Mouse (Mus musculus) stomach, postnatal 0 days (tissue): ENCODE measurements around the gene Arrdc4. TPM values are rescaled to one million over a fixed set of nuclear protein-coding genes. Genes with fewer than 3 reads are reported as not detected.

Experiments
- ATAC-seq: fragments of 200-750 bp; cut with Nextera tagmentation; 2 replicates; pipeline ENCODE4 v1.8.0; 2017; ENCODE audit not compliant: low FRiP score, low TSS enrichment
- DNase-seq: peaks from one replicate; pipeline ENCODE4 v3.0.0-alpha.2; 2016; ENCODE audit warnings: low spot score
- H3K27ac ChIP-seq: fragments of 300-500 bp; sonication (generic); replicated peaks from 2 replicates; pipeline ENCODE4 v1.5.1; 2014; ENCODE audit warnings: mild to moderate bottlenecking, control low read depth
- H3K27me3 ChIP-seq: fragments of 300-500 bp; sonication (generic); 2 replicates; pipeline ENCODE4 v1.6.1; 2014; ENCODE audit warnings: low read length; ENCODE audit not compliant: control insufficient read depth, insufficient read depth
- H3K36me3 ChIP-seq: fragments of 300-500 bp; sonication (generic); 2 replicates; pipeline ENCODE4 v1.6.1; 2014; ENCODE audit warnings: low read length, mixed read lengths; ENCODE audit not compliant: control insufficient read depth, insufficient read depth
- H3K4me1 ChIP-seq: fragments of 300-500 bp; sonication (generic); replicated peaks from 2 replicates; pipeline ENCODE4 v1.6.1; 2014; ENCODE audit warnings: antibody characterized with exemption; ENCODE audit not compliant: control insufficient read depth, insufficient read depth
- H3K4me2 ChIP-seq: fragments of 300-500 bp; sonication (generic); replicated peaks from 2 replicates; pipeline ENCODE4 v1.6.1; 2014; ENCODE audit warnings: low read depth, mild to moderate bottlenecking, control low read depth, moderate library complexity
- H3K4me3 ChIP-seq: fragments of 300-500 bp; sonication (generic); 2 replicates; pipeline ENCODE4 v1.5.1; 2014; ENCODE audit warnings: low read depth, low read length, control low read depth
- H3K9ac ChIP-seq: fragments of 300-500 bp; sonication (generic); 2 replicates; pipeline ENCODE4 v1.6.1; 2014; ENCODE audit warnings: mild to moderate bottlenecking, low read length, control low read depth, mixed read lengths
- H3K9me3 ChIP-seq: fragments of 300-500 bp; sonication (generic); 2 replicates; pipeline ENCODE4 v1.6.1; 2016; ENCODE audit warnings: low read length; ENCODE audit not compliant: control insufficient read depth
- CTCF ChIP-seq: IDR thresholded peaks from 2 replicates; pipeline ENCODE4 v1.5.1; 2016; ENCODE audit warnings: antibody characterized with exemption, low read depth, mild to moderate bottlenecking, moderate library complexity
- EP300 ChIP-seq: optimal IDR thresholded peaks from 2 replicates; pipeline ENCODE3; 2016; ENCODE audit warnings: antibody characterized with exemption
- WGBS: fragments of 180-500 bp; shearing (Covaris S2); extraction: QIAGEN DNeasy Blood & Tissue Kit; methylation state at CpG from one replicate; pipeline ENCODE4 v1.1.7; 2014; 5-methylcytosine and 5-hydroxymethylcytosine counted together
- polyA plus RNA-seq: library from polyadenylated mRNA; unstranded; fragments of >200 nt; fragmentation: Nextera tagmentation; extraction: Ambion mirVana; gene quantifications from 2 replicates; pipeline ENCODE4 v1.2.1, GENCODE M21; 2015

Gene Arrdc4
- polyA plus RNA-seq, 1 experiment from 2014 or later, result 71.9 TPM

DNA sequence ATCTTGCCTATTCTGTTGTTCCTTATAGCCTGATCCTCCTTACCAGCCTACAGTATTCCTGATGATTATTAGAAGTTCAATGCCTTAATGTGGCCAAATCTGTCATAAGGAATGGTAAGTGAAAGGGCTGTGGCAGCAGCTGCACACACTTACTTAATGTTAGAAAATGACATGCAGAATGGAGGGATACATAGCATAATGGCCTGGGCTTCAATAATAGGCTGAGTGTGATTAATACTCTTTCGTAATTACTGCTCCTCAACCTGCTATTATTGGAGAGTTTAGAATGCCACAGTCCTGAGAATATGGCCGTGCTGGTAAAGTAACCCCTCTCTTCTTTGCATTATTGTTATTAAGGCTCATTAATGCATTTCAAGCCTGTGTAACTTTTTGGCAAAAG, 4.8 kb downstream of the Arrdc4 start:
- TF ChIP-seq CTCF (no peak), EP300 (no peak)
- H3K4me3 ChIP-seq, result no peak overlapping the region
- no peak for DNase-seq
- H3K4me1 ChIP-seq, result 0 out of 2 replicates have a peak, but pooled peaks cover 3% of the 10 kb centered on the region
- no peaks in the 10 kb centered on the region for H3K27me3 ChIP-seq
- H3K36me3 ChIP-seq, result peaks cover 30% of the 10 kb centered on the region
- WGBS, result 89% methylated on average over 2 of the region's 2 CpGs
- H3K9ac ChIP-seq, result no peak overlapping the region
- no peak for ATAC-seq
- no peak overlapping the region for H3K27ac ChIP-seq
- H3K4me2 ChIP-seq, result no peak overlapping the region
- no peaks in the 10 kb centered on the region for H3K9me3 ChIP-seq

DNA sequence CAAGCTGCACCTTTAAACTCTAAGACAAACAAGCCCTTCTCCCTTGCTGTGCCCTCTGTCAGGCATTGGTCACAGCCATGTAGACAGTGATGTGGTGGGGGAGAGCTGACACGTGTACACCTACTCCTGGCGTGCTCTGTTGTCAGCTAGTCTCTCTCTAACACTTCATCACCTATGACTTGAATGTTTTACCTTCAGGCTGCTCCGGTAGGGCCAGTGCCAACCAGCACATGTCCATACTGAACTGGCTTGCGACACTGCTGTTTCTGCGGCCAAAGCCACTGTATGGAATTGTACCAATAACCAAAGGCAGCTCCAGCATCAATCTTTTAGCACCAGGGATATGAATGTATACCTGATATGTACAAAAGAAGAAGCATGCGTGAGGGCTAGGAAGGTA, 8.3 kb downstream of the Arrdc4 start:
- DNase-seq, result no peak
- H3K4me1 ChIP-seq, result no peaks in the 10 kb centered on the region
- TF ChIP-seq CTCF (no peak), EP300 (no peak)
- H3K4me2 ChIP-seq, result no peak overlapping the region
- H3K36me3 ChIP-seq, result peaks cover 36% of the 10 kb centered on the region
- no peak overlapping the region for H3K9ac ChIP-seq
- H3K4me3 ChIP-seq, result no peak overlapping the region
- H3K9me3 ChIP-seq, result no peaks in the 10 kb centered on the region
- 95% methylated on average over 6 of the region's 6 CpGs for WGBS
- no peak overlapping the region for H3K27ac ChIP-seq
- no peaks in the 10 kb centered on the region for H3K27me3 ChIP-seq
- ATAC-seq, result no peak

DNA sequence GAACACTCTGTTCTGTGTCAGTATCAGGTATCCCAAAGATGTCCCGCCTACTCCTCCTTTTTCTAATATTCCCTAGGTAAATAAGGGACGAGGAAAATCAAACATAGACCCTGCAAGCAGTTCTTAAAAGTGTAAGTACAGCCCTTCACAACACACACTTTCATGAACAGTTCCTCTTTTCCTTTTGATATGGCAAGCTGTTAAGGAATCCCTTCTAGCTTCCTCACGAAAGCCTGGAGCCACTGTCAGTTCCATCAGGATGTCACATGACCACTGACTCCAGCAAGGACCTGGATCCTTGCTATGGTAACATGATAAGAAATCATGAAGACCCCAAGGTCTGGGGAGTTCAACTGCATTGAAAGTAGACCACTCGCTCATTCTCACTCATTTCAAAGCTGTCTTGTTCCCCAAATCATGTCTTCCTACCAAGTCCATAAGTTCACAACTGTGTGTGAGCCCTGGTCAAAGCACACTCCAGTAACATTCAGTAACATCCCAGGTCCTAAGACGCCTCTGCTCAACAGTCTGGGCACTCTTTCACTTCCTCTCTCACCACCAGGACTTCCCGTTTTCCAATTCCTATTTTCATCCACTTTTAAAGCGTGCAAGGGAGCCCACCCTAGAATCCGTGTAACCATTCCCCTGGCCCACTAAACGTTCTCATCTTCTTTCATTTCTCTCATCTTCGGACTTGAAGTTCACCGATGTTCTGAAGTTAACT, 10.2 kb downstream of the Arrdc4 start:
- 84% methylated on average over 11 of the region's 11 CpGs for WGBS
- H3K4me1 ChIP-seq, result no peaks in the 10 kb centered on the region
- no peak overlapping the region for H3K9ac ChIP-seq
- no peak for ATAC-seq
- no peak overlapping the region for H3K4me3 ChIP-seq
- no peak overlapping the region for H3K27ac ChIP-seq
- DNase-seq, result no peak
- no peaks in the 10 kb centered on the region for H3K9me3 ChIP-seq
- TF ChIP-seq CTCF, result no peak
- no peak for TF ChIP-seq EP300
- H3K36me3 ChIP-seq, result peaks cover 36% of the 10 kb centered on the region
- H3K27me3 ChIP-seq, result no peaks in the 10 kb centered on the region
- no peak overlapping the region for H3K4me2 ChIP-seq

DNA sequence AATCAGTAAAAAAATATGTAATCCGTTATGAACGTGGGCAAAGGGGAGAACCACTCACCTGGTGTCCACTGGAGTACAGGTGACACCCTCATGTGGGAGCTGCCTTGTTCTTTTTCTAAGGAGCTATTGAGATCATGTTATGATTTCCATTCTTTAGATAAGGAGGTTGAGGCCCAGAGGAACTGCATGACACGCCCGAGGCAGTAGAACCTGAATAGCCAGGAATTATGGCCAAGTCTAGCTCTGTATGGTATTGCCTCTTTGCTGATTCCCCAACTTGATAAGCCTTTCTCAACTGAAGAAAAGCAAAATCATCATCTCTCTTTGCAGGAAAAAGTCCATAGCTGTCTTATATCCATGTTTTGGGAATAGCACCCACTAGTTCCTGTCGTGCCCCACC, 22.7 kb downstream of the Arrdc4 start:
- ATAC-seq, result peak; percentile 51; the same call in 1 of the 2 replicates

DNA sequence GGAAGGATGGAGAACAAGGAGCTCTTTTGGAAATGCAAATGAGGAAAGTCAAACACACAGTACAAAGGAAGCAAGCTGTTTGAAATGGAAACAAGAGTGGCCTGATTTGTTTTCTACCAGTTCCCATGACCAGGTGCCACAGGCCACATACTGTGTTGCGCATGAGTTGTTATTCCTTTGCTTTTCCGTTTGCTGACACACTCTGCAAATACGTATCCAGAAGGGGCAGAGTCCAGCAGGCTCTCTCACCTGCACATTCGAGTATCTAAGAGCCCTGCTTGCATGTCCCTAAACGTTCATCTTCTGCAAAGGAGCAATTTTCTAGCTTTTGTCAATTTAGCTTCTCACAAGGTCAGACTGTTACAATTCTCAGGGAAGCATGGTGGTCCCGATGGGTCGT, 24.3 kb downstream of the Arrdc4 start:
- no peak overlapping the region; the same call in 1 of the 2 replicates for H3K27ac ChIP-seq
- WGBS, result 71% methylated on average over 7 of the region's 7 CpGs

More for the DNA sequence above, 22.7 kb downstream of the Arrdc4 start:
- no peak for TF ChIP-seq CTCF
- no peak for TF ChIP-seq EP300
- 69% methylated on average over 5 of the region's 5 CpGs for WGBS
- Histone ChIP-seq H3K27ac (peak overlapping the region; percentile 41), H3K27me3 (no peaks in the 10 kb centered on the region), H3K4me3 (no peak overlapping the region), H3K9me3 (no peaks in the 10 kb centered on the region), H3K9ac (no peak overlapping the region), H3K4me1 (no peaks in the 10 kb centered on the region), H3K36me3 (no peaks in the 10 kb centered on the region), H3K4me2 (no peak overlapping the region)
- DNase-seq, result peak; percentile 62

DNA sequence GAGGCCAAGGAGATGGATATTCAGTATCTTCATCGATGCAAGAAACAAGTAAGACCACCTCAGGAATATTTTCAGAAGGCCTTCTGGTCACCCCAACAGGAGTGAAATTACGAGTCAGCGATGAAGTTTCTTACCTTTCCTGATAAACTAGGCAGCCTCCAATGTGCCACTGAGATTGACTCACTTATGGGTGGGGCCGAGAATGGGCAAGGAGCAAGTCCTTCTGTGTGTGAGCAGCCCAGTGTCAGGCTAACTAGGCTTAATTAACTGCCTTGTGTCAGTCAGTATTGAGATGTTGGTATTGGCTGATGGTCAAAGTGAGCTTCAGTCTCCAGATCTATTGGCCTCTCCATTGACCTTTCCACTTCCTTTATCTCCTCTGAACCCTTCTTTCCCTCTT, 27.5 kb downstream of the Arrdc4 start:
- Histone ChIP-seq H3K9me3 (no peaks in the 10 kb centered on the region), H3K27ac (peak overlapping the region; percentile 40; the same call in 1 of the 2 replicates), H3K27me3 (no peaks in the 10 kb centered on the region), H3K4me1 (peaks cover 8% of the 10 kb centered on the region), H3K9ac (no peak overlapping the region), H3K4me2 (no peak overlapping the region), H3K4me3 (no peak overlapping the region), H3K36me3 (no peaks in the 10 kb centered on the region)
- ATAC-seq, result peak; percentile 66
- TF ChIP-seq EP300 (no peak), CTCF (no peak)
- peak; percentile 52 for DNase-seq
- WGBS, result 80% methylated on average over 4 of the region's 4 CpGs

More for the DNA sequence above, 24.3 kb downstream of the Arrdc4 start:
- DNase-seq (peak; percentile 67), ATAC-seq (peak; percentile 92)
- Histone ChIP-seq H3K4me1 (no peaks in the 10 kb centered on the region), H3K4me2 (no peak overlapping the region), H3K36me3 (no peaks in the 10 kb centered on the region), H3K4me3 (no peak overlapping the region), H3K9me3 (no peaks in the 10 kb centered on the region), H3K27me3 (no peaks in the 10 kb centered on the region), H3K9ac (no peak overlapping the region)
- TF ChIP-seq EP300, result no peak
- no peak for TF ChIP-seq CTCF
